Mouse (Mus musculus): ENCODE results near the gene Xcr1.

Gene Xcr1

GRCm38 (mm10) chr9:123814821-123815220, 47.0 kb downstream of the Xcr1 start:
- peak in 1 of 2 experiments; percentile 23 for DNase-seq

- DNase-seq = no peak
Measured at GRCm38 (mm10) chr9:123814326-123814725, 47.5 kb downstream of the Xcr1 start.

- no peak for DNase-seq
Measured at GRCm38 (mm10) chr9:123811831-123812230, 50.0 kb downstream of the Xcr1 start.

DNA sequence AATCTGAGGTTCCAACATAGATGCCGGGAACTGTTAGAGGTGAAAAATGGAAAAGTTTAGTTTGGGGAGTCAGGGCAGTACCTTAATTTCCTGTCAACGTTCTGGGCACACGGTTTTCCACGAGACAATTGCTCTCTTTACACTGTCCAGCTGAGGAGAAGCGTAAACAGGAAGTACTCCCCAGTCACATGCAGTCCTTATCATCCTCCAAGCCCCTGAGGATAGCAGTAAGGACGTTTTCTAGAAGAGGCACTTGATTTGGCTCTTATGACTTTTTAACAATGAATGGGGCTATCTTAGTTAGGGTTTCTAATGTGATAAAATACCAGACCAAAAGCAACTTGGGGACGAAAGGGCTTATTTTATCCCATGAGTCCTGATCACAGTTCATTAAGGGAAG, 53.2 kb downstream of the Xcr1 start:
- no peak for DNase-seq

DNA sequence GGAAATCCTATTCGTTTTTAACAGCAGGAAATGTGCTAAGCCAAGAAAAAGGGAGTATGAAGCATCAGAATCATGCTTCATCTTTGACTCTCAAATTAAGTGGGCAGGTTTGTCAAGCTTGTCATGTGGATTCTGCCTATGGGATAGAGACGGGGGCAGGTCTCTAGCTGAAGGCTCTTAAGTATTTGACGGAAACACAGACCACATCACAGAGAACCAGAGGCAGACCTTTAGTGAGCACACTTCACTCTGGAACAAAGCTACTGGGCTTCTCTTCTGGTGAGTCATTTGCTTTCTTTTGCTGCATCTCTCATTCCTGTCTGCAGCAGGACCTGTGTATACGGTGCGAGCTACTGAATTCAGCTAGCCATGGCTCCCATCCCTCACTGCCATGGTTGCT, 55.6 kb downstream of the Xcr1 start, which contains the start of gene Cxcr6:
Cxcr6 (plus strand) TSS at position 209 of the 400 bp plus-strand sequence.
- DNase-seq = no peak

GRCm38 (mm10) chr9:123805241-123805640, 56.6 kb downstream of the Xcr1 start:
- DNase-seq = no peak

GRCm38 (mm10) chr9:123802896-123803295, 58.9 kb downstream of the Xcr1 start:
- DNase-seq = no peak

DNA sequence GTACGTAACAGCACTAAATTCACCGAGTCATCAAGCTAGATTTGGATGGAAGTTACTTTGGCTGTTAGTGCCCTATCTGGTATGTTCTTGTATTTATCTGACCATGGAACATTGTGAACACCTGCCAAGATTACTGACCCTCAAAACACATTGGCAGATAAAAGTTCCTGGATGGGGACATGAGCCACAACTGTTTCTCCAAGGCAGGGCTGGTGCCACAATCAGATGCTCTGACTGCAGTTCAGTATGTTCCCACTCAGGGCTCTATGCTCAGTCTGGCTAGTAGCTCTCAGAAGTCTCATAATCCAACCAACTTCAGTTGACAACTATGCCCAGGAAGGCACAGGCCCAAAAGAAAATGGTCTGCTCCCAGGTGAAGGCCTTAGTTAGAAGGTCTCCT, 59.4 kb downstream of the Xcr1 start:
- no peak for DNase-seq
